Mouse (Mus musculus): Measurements from ENCODE around the gene Pdrg1.

The Pdrg1 gene

GRCm38 (mm10) chr2:153043886-153044285 is 28.7 kb upstream of the Pdrg1 start:
- no peaks in the 10 kb centered on the region for H3K27me3 ChIP-seq (ENCODE audit: control insufficient read depth, insufficient read depth, low read length, poor library complexity, severe bottlenecking)
- DNase-seq (ENCODE audit: low read depth, low spot score) = no peak
- no peaks in the 10 kb centered on the region for H3K36me3 ChIP-seq (ENCODE audit: control insufficient read depth, insufficient read depth, low read length, poor library complexity, severe bottlenecking)

DNA sequence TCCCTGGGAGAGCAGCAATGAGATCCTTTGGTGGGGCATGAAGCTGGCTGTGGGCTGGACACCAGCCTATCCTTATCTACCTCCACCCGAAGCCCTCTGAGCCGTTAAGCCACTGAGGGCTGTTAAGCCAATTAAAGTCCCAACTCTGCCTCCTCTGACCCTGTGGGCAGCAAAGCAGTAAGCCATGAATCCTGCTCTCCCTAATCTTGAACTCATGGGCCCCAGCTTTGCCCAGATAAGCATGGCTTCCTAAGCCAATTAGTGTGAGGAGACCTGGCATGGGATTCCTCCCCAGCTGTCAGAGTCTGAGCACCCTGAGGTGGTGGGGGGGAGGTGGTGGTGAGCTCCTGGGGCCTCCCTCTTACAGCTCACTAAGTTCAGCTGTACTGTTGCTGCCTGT is 21.5 kb upstream of the Pdrg1 start:
- Histone ChIP-seq H3K27me3 (ENCODE audit: control insufficient read depth, insufficient read depth, low read length, poor library complexity, severe bottlenecking) (no peaks in the 10 kb centered on the region), H3K36me3 (ENCODE audit: control insufficient read depth, insufficient read depth, low read length, poor library complexity, severe bottlenecking) (no peaks in the 10 kb centered on the region)
- DNase-seq (ENCODE audit: low read depth, low spot score) = no peak

DNA sequence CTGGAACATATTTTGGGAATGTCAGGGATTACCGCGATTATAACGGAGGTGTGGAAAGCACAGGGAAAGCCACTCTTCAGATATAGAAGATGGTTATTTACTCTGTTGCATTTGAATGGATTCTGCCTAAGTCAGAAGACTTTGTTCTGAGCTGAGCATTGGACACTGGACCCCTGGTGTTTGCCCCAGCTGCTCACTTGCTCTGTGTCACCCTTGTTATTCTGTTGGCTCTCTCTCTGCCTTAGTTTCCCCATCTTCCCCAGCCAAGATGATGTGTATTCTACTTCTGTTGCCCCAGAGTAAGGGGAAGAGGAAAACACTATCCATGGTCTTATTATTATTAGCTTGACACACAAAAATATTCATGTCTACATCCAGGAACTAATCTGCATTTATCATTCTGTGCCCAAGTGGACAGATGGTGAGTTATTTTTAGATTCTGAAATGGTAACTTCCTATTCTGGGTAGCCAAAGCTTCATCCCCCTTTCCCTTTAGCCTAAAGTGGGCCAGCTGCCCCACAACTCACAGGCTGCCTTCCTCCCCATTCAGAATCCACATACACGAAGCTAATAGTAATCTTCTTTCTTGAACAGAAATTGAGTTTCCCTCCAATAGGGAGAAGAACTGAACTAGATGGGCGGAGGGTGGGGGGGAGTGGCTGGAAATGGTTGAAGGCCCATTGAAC is 18.5 kb upstream of the Pdrg1 start:
- Histone ChIP-seq H3K27me3 (ENCODE audit: control insufficient read depth, insufficient read depth, low read length, poor library complexity, severe bottlenecking) (no peaks in the 10 kb centered on the region), H3K36me3 (ENCODE audit: control insufficient read depth, insufficient read depth, low read length, poor library complexity, severe bottlenecking) (no peaks in the 10 kb centered on the region)
- no peak for DNase-seq (ENCODE audit: low read depth, low spot score)

GRCm38 (mm10) chr2:153032973-153033372 is 17.7 kb upstream of the Pdrg1 start:
- H3K27me3 ChIP-seq (ENCODE audit: control insufficient read depth, insufficient read depth, low read length, poor library complexity, severe bottlenecking) = no peaks in the 10 kb centered on the region
- DNase-seq (ENCODE audit: low read depth, low spot score) = no peak
- no peaks in the 10 kb centered on the region for H3K36me3 ChIP-seq (ENCODE audit: control insufficient read depth, insufficient read depth, low read length, poor library complexity, severe bottlenecking)

GRCm38 (mm10) chr2:153032083-153032842 is 17.0 kb upstream of the Pdrg1 start:
- peak; percentile 79 for DNase-seq (ENCODE audit: low read depth, low spot score)
- no peaks in the 10 kb centered on the region for H3K27me3 ChIP-seq (ENCODE audit: control insufficient read depth, insufficient read depth, low read length, poor library complexity, severe bottlenecking)
- no peaks in the 10 kb centered on the region for H3K36me3 ChIP-seq (ENCODE audit: control insufficient read depth, insufficient read depth, low read length, poor library complexity, severe bottlenecking)

- no peak for DNase-seq (ENCODE audit: low read depth, low spot score)
- Histone ChIP-seq H3K27me3 (ENCODE audit: control insufficient read depth, insufficient read depth, low read length, poor library complexity, severe bottlenecking) (no peaks in the 10 kb centered on the region), H3K36me3 (ENCODE audit: control insufficient read depth, insufficient read depth, low read length, poor library complexity, severe bottlenecking) (no peaks in the 10 kb centered on the region)
Observed at GRCm38 (mm10) chr2:153031126-153032082, 16.2 kb upstream of the Pdrg1 start, which contains the start of gene Xkr7. TSS of gene Xkr7 (plus strand) at chr2:153031852.

- Histone ChIP-seq H3K27me3 (ENCODE audit: control insufficient read depth, insufficient read depth, low read length, poor library complexity, severe bottlenecking) (no peaks in the 10 kb centered on the region), H3K36me3 (ENCODE audit: control insufficient read depth, insufficient read depth, low read length, poor library complexity, severe bottlenecking) (no peaks in the 10 kb centered on the region)
- DNase-seq (ENCODE audit: low read depth, low spot score) = no peak
Observed at GRCm38 (mm10) chr2:153030422-153030821, 15.2 kb upstream of the Pdrg1 start.

DNA sequence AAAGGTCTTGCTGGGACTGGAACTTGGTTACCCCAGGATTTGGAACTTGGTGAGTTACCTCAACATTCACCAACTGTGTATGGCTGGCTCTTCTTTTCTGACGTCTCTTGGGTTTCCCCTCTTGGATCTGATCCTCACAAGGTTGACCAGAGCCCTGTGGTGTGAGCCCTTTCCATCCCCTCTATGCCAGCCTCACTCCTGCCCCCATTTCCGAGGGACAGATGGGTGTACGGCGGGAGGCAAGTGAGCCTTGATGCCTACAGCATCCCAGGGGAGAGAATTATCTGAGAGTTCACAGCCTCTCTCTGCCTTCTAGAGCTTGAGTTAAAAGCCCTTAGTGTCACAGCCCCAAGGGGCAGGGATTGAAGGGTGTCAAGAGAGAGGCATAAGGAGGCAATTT is 12.3 kb upstream of the Pdrg1 start:
- no peaks in the 10 kb centered on the region for H3K27me3 ChIP-seq (ENCODE audit: control insufficient read depth, insufficient read depth, low read length, poor library complexity, severe bottlenecking)
- DNase-seq (ENCODE audit: low read depth, low spot score) = no peak

GRCm38 (mm10) chr2:153026052-153026451 is 10.8 kb upstream of the Pdrg1 start:
- no peaks in the 10 kb centered on the region for H3K36me3 ChIP-seq (ENCODE audit: control insufficient read depth, insufficient read depth, low read length, poor library complexity, severe bottlenecking)
- H3K27me3 ChIP-seq (ENCODE audit: control insufficient read depth, insufficient read depth, low read length, poor library complexity, severe bottlenecking) = no peaks in the 10 kb centered on the region
- DNase-seq (ENCODE audit: low read depth, low spot score) = no peak

More for the DNA sequence above, 12.3 kb upstream of the Pdrg1 start:
- no peaks in the 10 kb centered on the region for H3K36me3 ChIP-seq (ENCODE audit: control insufficient read depth, insufficient read depth, low read length, poor library complexity, severe bottlenecking)

DNA sequence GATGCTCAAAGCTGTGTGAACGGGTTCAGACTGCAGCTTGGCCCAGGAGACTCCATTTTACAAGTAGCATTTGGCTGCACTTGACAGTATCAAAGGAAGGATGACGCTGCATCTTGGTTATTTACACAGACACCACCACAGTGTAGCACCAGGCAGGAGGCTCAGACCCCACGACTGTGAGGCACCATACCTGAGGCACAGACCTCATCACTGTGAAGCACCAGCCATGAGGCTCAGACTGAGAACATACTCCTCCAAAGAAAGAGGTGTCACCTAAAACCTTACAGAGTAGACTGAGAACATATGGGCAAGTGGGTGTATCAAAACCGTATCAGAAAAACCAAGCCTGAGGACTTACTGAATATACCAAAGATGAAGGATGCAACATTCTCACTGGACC is 7.6 kb upstream of the Pdrg1 start:
- Histone ChIP-seq H3K27me3 (ENCODE audit: control insufficient read depth, insufficient read depth, low read length, poor library complexity, severe bottlenecking) (no peaks in the 10 kb centered on the region), H3K36me3 (ENCODE audit: control insufficient read depth, insufficient read depth, low read length, poor library complexity, severe bottlenecking) (no peaks in the 10 kb centered on the region)
- no peak for DNase-seq (ENCODE audit: low read depth, low spot score)

DNA sequence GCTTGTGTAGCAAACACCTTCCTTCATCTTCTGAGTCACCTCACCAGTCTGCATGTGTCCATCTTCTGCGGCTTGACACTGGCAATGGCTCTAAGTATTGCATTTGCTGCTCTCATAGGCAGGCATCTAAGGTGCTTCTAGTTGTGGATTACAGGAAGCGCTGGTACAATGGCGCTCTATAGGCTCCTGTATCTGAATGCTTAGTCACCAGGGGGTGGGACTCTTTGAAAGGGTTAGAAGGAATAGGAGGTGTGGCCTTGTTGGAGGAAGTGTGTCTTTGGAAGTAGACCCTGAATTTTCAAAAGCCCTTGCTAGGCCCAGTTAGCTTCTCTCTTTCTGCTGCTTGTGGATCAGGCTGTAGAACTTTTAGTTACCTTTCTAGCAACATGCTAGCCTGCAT is 5.9 kb upstream of the Pdrg1 start:
- Histone ChIP-seq H3K36me3 (ENCODE audit: control insufficient read depth, insufficient read depth, low read length, poor library complexity, severe bottlenecking) (no peaks in the 10 kb centered on the region), H3K27me3 (ENCODE audit: control insufficient read depth, insufficient read depth, low read length, poor library complexity, severe bottlenecking) (no peaks in the 10 kb centered on the region)
- DNase-seq (ENCODE audit: low read depth, low spot score) = no peak

- Histone ChIP-seq H3K27me3 (ENCODE audit: control insufficient read depth, insufficient read depth, low read length, poor library complexity, severe bottlenecking) (no peaks in the 10 kb centered on the region), H3K36me3 (ENCODE audit: control insufficient read depth, insufficient read depth, low read length, poor library complexity, severe bottlenecking) (no peaks in the 10 kb centered on the region)
- no peak for DNase-seq (ENCODE audit: low read depth, low spot score)
Observed at GRCm38 (mm10) chr2:153019355-153019754, 4.1 kb upstream of the Pdrg1 start.

- H3K36me3 ChIP-seq (ENCODE audit: control insufficient read depth, insufficient read depth, low read length, poor library complexity, severe bottlenecking) = peaks cover under 1% of the 10 kb centered on the region; the same call in 1 of the 2 replicates
- H3K27me3 ChIP-seq (ENCODE audit: control insufficient read depth, insufficient read depth, low read length, poor library complexity, severe bottlenecking) = no peaks in the 10 kb centered on the region
- DNase-seq (ENCODE audit: low read depth, low spot score) = no peak
Observed at GRCm38 (mm10) chr2:153016786-153017185, 1.6 kb upstream of the Pdrg1 start.

DNA sequence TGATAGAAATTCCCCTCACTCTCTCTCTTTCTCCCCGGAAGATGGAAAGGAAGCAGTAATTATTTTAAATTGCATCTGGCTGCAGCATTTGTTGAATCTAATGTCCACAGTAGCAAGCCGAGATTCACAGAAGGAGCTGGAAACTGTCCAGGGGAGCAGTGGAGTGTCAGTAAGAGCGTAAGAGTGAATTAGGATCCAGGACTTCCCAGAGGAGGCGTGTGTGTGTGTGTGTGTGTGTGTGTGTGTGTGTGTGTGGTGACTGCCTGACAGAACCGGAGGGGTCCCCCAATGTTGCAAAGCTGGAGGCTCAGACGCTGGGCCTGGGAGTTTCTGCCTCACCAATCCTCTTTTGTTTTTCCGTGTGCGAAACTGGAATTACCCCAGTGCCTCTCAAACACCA is 577 bp upstream of the Pdrg1 start:
- Histone ChIP-seq H3K27me3 (ENCODE audit: control insufficient read depth, insufficient read depth, low read length, poor library complexity, severe bottlenecking) (no peaks in the 10 kb centered on the region), H3K36me3 (ENCODE audit: control insufficient read depth, insufficient read depth, low read length, poor library complexity, severe bottlenecking) (peaks cover 4% of the 10 kb centered on the region)
- DNase-seq (ENCODE audit: low read depth, low spot score) = no peak
